8 mouse cellular contexts compared by ENCODE assay signal in genomic region chr19:46374477-46375088, GRCm38 (mm10). TPM values are rescaled to one million over a fixed set of nuclear protein-coding genes. Genes with fewer than 3 reads are reported as not detected.
DNase-seq lines count a peak whose midpoint lies in the region; ATAC-seq lines count a peak whose summit lies in the region.
"Had no signal": no experiment of that assay in that cellular context is flagged by ENCODE, and none has a peak within 500 bp of the region (broad histone marks: within the 10 kb centered on the region; RNA-seq: fewer than 3 reads in every experiment).

No protein-coding gene starts in this region.

- H3K4me3 ChIP-seq in liver, embryonic 11.5 days (ENCODE audit: low read depth, low read length) = no peak overlapping the region
- H3K4me3 ChIP-seq in embryonic facial prominence, embryonic 10.5 days = no peak overlapping the region
- no peak overlapping the region for H3K4me3 ChIP-seq in hindbrain, embryonic 11.5 days (ENCODE audit: low read depth, low read length)
- H3K4me3 ChIP-seq in midbrain, embryonic 16.5 days (ENCODE audit: low read depth, low read length) = no peak overlapping the region
- H3K4me3 ChIP-seq: heart, embryonic 13.5 days had no signal

- H3K4me2 ChIP-seq in liver, embryonic 11.5 days = no peak overlapping the region
- no peak overlapping the region for H3K4me2 ChIP-seq in hindbrain, embryonic 11.5 days (replicated peaks; ENCODE audit: low read depth, low read length)
- H3K4me2 ChIP-seq in midbrain, embryonic 16.5 days (ENCODE audit: low read length) = no peak overlapping the region
- H3K4me2 ChIP-seq: heart, embryonic 13.5 days had no signal

- WGBS in liver, embryonic 11.5 days = 61% methylated on average over 21 of the region's 21 CpGs
- WGBS in embryonic facial prominence, embryonic 10.5 days = 47% methylated on average over 21 of the region's 21 CpGs
- 47% methylated on average over 21 of the region's 21 CpGs for WGBS in hindbrain, embryonic 11.5 days
- WGBS in midbrain, embryonic 16.5 days = 46% methylated on average over 21 of the region's 21 CpGs

- no peak overlapping the region for H3K9ac ChIP-seq in liver, embryonic 11.5 days (ENCODE audit: low read depth, low read length)
- peak overlapping the region; percentile 0; the same call in 1 of the 2 replicates for H3K9ac ChIP-seq in hindbrain, embryonic 11.5 days (ENCODE audit: low read depth, low read length)
- no peak overlapping the region for H3K9ac ChIP-seq in midbrain, embryonic 16.5 days (ENCODE audit: low read depth, low read length)
- H3K9ac ChIP-seq: heart, embryonic 13.5 days had no signal

- no peaks in the 10 kb centered on the region for H3K27me3 ChIP-seq in liver, embryonic 11.5 days (replicated peaks; ENCODE audit: control insufficient read depth, insufficient read depth, low read length)
- H3K27me3 ChIP-seq in embryonic facial prominence, embryonic 10.5 days (replicated peaks; ENCODE audit: low read depth, poor library complexity, severe bottlenecking) = no peaks in the 10 kb centered on the region
- no peaks in the 10 kb centered on the region for H3K27me3 ChIP-seq in hindbrain, embryonic 11.5 days (ENCODE audit: control insufficient read depth, insufficient read depth, low read length)
- H3K27me3 ChIP-seq in midbrain, embryonic 16.5 days (ENCODE audit: control insufficient read depth, insufficient read depth, low read depth, low read length) = no peaks in the 10 kb centered on the region
- H3K27me3 ChIP-seq: heart, embryonic 13.5 days had no signal

- peaks cover 15% of the 10 kb centered on the region; the same call in 1 of the 2 replicates for H3K36me3 ChIP-seq in liver, embryonic 11.5 days (ENCODE audit: control insufficient read depth, insufficient read depth, low read length)
- peaks cover 41% of the 10 kb centered on the region for H3K36me3 ChIP-seq in embryonic facial prominence, embryonic 10.5 days (replicated peaks)
- peaks cover 12% of the 10 kb centered on the region; the same call in 1 of the 2 replicates for H3K36me3 ChIP-seq in hindbrain, embryonic 11.5 days (ENCODE audit: control insufficient read depth, insufficient read depth, low read length)
- peaks cover 27% of the 10 kb centered on the region for H3K36me3 ChIP-seq in midbrain, embryonic 16.5 days (ENCODE audit: control insufficient read depth, insufficient read depth, low read length)

- no peaks in the 10 kb centered on the region for H3K9me3 ChIP-seq in liver, embryonic 11.5 days (ENCODE audit: control insufficient read depth, low read length)
- no peaks in the 10 kb centered on the region for H3K9me3 ChIP-seq in embryonic facial prominence, embryonic 10.5 days
- no peaks in the 10 kb centered on the region for H3K9me3 ChIP-seq in hindbrain, embryonic 11.5 days (ENCODE audit: control insufficient read depth, low read length)
- H3K9me3 ChIP-seq in midbrain, embryonic 16.5 days (replicated peaks; ENCODE audit: control insufficient read depth, low read length, poor library complexity, severe bottlenecking) = no peaks in the 10 kb centered on the region
- H3K9me3 ChIP-seq: heart, embryonic 13.5 days had no signal

- H3K4me1 ChIP-seq in liver, embryonic 11.5 days (replicated peaks; ENCODE audit: control insufficient read depth, insufficient read depth, low read length) = peaks cover 4% of the 10 kb centered on the region; the same call in 1 of the 2 replicates
- peaks cover 14% of the 10 kb centered on the region for H3K4me1 ChIP-seq in embryonic facial prominence, embryonic 10.5 days
- H3K4me1 ChIP-seq in hindbrain, embryonic 11.5 days (replicated peaks; ENCODE audit: control insufficient read depth, insufficient read depth, low read length) = no peaks in the 10 kb centered on the region
- no peaks in the 10 kb centered on the region for H3K4me1 ChIP-seq in midbrain, embryonic 16.5 days (ENCODE audit: control insufficient read depth, insufficient read depth, low read length)
- H3K4me1 ChIP-seq: heart, embryonic 13.5 days had no signal

- H3K27ac ChIP-seq in liver, embryonic 11.5 days (ENCODE audit: low read depth, low read length) = no peak overlapping the region
- H3K27ac ChIP-seq in embryonic facial prominence, embryonic 10.5 days (replicated peaks) = peak overlapping the region; percentile 24; the same call in 1 of the 2 replicates
- H3K27ac ChIP-seq in hindbrain, embryonic 11.5 days (ENCODE audit: low read depth, low read length) = no peak overlapping the region
- peak overlapping the region; percentile 56; the same call in 1 of the 2 replicates for H3K27ac ChIP-seq in midbrain, embryonic 16.5 days (ENCODE audit: low read length)
- H3K27ac ChIP-seq: heart, embryonic 13.5 days had no signal

- peak; percentile 30 for DNase-seq in liver
- no peak for DNase-seq in liver, embryonic 11.5 days (ENCODE audit: low spot score)
- DNase-seq in embryonic facial prominence, embryonic 10.5 days (ENCODE audit: low spot score) = no peak
- DNase-seq in hindbrain, embryonic 11.5 days (ENCODE audit: low spot score) = no peak
- DNase-seq in testis, postnatal 10 days (ENCODE audit: low spot score) = no peak
- DNase-seq in urinary bladder, adult 2 months (ENCODE audit: low spot score) = no peak

- no peak; the same call in 1 of the 2 replicates for ATAC-seq in liver, embryonic 11.5 days (replicated peaks; ENCODE audit: low FRiP score)
- peak; percentile 43; the same call in 1 of the 2 replicates for ATAC-seq in hindbrain, embryonic 11.5 days (ENCODE audit: low FRiP score)
- ATAC-seq in midbrain, embryonic 16.5 days = 0 out of 2 replicates have a peak, but pooled peaks have one; percentile 32

RNA-seq across cellular contexts. Expression of gene Actr1a, which starts 21.0 kb away (rescaled TPM):
- 90.6 and 103 TPM in 2 replicates for polyA plus RNA-seq in liver, embryonic 11.5 days (2014; fragmentation: Nextera tagmentation; extraction: Ambion mirVana)
- polyA plus RNA-seq in embryonic facial prominence, embryonic 10.5 days (2016; fragmentation: Nextera tagmentation; extraction: Ambion mirVana) = 164 and 170 TPM in 2 replicates
- 223 and 250 TPM in 2 replicates for polyA plus RNA-seq in hindbrain, embryonic 11.5 days (2014; fragmentation: Nextera tagmentation; extraction: Ambion mirVana)
- 378 and 383 TPM in 2 replicates for polyA plus RNA-seq in midbrain, embryonic 16.5 days (2015; fragmentation: Nextera tagmentation; extraction: Ambion mirVana)
- 99.3 and 101 TPM in 2 replicates for polyA plus RNA-seq in urinary bladder, adult 2 months (2012; rRNA removed)

RNA-seq across cellular contexts. Expression of gene Sufu, which starts 22.1 kb away (rescaled TPM):
- polyA plus RNA-seq in liver, embryonic 11.5 days (2014; fragmentation: Nextera tagmentation; extraction: Ambion mirVana) = 22.8 and 24.7 TPM in 2 replicates
- 50.5 and 53.4 TPM in 2 replicates for polyA plus RNA-seq in embryonic facial prominence, embryonic 10.5 days (2016; fragmentation: Nextera tagmentation; extraction: Ambion mirVana)
- polyA plus RNA-seq in hindbrain, embryonic 11.5 days (2014; fragmentation: Nextera tagmentation; extraction: Ambion mirVana) = 31.9 and 33.2 TPM in 2 replicates
- 19.0 and 22.5 TPM in 2 replicates for polyA plus RNA-seq in midbrain, embryonic 16.5 days (2015; fragmentation: Nextera tagmentation; extraction: Ambion mirVana)
- 15.5 and 19.7 TPM in 2 replicates for polyA plus RNA-seq in urinary bladder, adult 2 months (2012; rRNA removed)

RNA-seq across cellular contexts. Expression of gene 2310034G01Rik, which starts 24.5 kb away (rescaled TPM):
- polyA plus RNA-seq in liver, embryonic 11.5 days (2014; fragmentation: Nextera tagmentation; extraction: Ambion mirVana) = 0.87 and 1.5 TPM in 2 replicates
- polyA plus RNA-seq in embryonic facial prominence, embryonic 10.5 days (2016; fragmentation: Nextera tagmentation; extraction: Ambion mirVana) = 1.0 and 1.1 TPM in 2 replicates
- 1.7 TPM in 2 replicates for polyA plus RNA-seq in hindbrain, embryonic 11.5 days (2014; fragmentation: Nextera tagmentation; extraction: Ambion mirVana)
- 1.4 and 2.7 TPM in 2 replicates for polyA plus RNA-seq in midbrain, embryonic 16.5 days (2015; fragmentation: Nextera tagmentation; extraction: Ambion mirVana)
- 2.4 and 3.0 TPM in 2 replicates for polyA plus RNA-seq in urinary bladder, adult 2 months (2012; rRNA removed)

RNA-seq across cellular contexts. Expression of gene Mfsd13a, which starts 33.7 kb away (rescaled TPM):
- polyA plus RNA-seq in liver, embryonic 11.5 days (2014; fragmentation: Nextera tagmentation; extraction: Ambion mirVana) = 21.9 and 25.4 TPM in 2 replicates
- 8.0 and 8.4 TPM in 2 replicates for polyA plus RNA-seq in embryonic facial prominence, embryonic 10.5 days (2016; fragmentation: Nextera tagmentation; extraction: Ambion mirVana)
- polyA plus RNA-seq in hindbrain, embryonic 11.5 days (2014; fragmentation: Nextera tagmentation; extraction: Ambion mirVana) = 4.4 and 6.9 TPM in 2 replicates
- polyA plus RNA-seq in midbrain, embryonic 16.5 days (2015; fragmentation: Nextera tagmentation; extraction: Ambion mirVana) = 10.7 and 11.8 TPM in 2 replicates
- 4.8 and 5.2 TPM in 2 replicates for polyA plus RNA-seq in urinary bladder, adult 2 months (2012; rRNA removed)

RNA-seq across cellular contexts. Expression of gene Cuedc2, which starts 36.1 kb away (rescaled TPM):
- polyA plus RNA-seq in liver, embryonic 11.5 days (2014; fragmentation: Nextera tagmentation; extraction: Ambion mirVana) = 151 and 153 TPM in 2 replicates
- polyA plus RNA-seq in embryonic facial prominence, embryonic 10.5 days (2016; fragmentation: Nextera tagmentation; extraction: Ambion mirVana) = 204 and 208 TPM in 2 replicates
- 252 and 260 TPM in 2 replicates for polyA plus RNA-seq in hindbrain, embryonic 11.5 days (2014; fragmentation: Nextera tagmentation; extraction: Ambion mirVana)
- polyA plus RNA-seq in midbrain, embryonic 16.5 days (2015; fragmentation: Nextera tagmentation; extraction: Ambion mirVana) = 313 and 332 TPM in 2 replicates
- polyA plus RNA-seq in urinary bladder, adult 2 months (2012; rRNA removed) = 114 and 120 TPM in 2 replicates

Comparison
In these comparisons a context has a peak if more than half of its experiments do, and no peak if none do; other contexts are left out.
1. H3K27ac ChIP-seq: peak in embryonic facial prominence, embryonic 10.5 days (single experiment) and midbrain, embryonic 16.5 days (single experiment); none in liver, embryonic 11.5 days (single experiment) and hindbrain, embryonic 11.5 days (single experiment).